Mouse (Mus musculus) intestine, embryonic 15.5 days (tissue): ENCODE data around the gene Kcnab2. TPM values are rescaled to one million over a fixed set of nuclear protein-coding genes. Genes with fewer than 3 reads are reported as not detected.

Experiments
- ATAC-seq: fragments of 200-750 bp; cut with Nextera tagmentation; 2 replicates; pipeline ENCODE4 v1.8.0; 2017; ENCODE audit warnings: moderate TSS enrichment, moderate library complexity
- H3K27ac ChIP-seq: fragments of 300-500 bp; sonication (generic); 2 replicates; pipeline ENCODE4 v1.5.1; 2015; ENCODE audit warnings: mild to moderate bottlenecking, inconsistent platforms
- H3K27me3 ChIP-seq: fragments of 300-500 bp; sonication (generic); replicated peaks from 2 replicates; pipeline ENCODE4 v1.6.1; 2015; ENCODE audit warnings: inconsistent platforms
- H3K36me3 ChIP-seq: fragments of 300-500 bp; sonication (generic); 2 replicates; pipeline ENCODE4 v1.6.1; 2015; ENCODE audit warnings: inconsistent platforms
- H3K4me1 ChIP-seq: fragments of 300-500 bp; sonication (generic); replicated peaks from 2 replicates; pipeline ENCODE4 v1.6.1; 2015; ENCODE audit warnings: inconsistent platforms
- H3K4me2 ChIP-seq: fragments of 300-500 bp; sonication (generic); replicated peaks from 2 replicates; pipeline ENCODE4 v1.6.1; 2015; ENCODE audit warnings: mild to moderate bottlenecking, inconsistent platforms
- H3K4me3 ChIP-seq: fragments of 300-500 bp; sonication (generic); replicated peaks from 2 replicates; pipeline ENCODE4 v1.5.1; 2015; ENCODE audit warnings: inconsistent platforms
- H3K9ac ChIP-seq: fragments of 300-500 bp; sonication (generic); 2 replicates; pipeline ENCODE4 v1.6.1; 2015; ENCODE audit warnings: inconsistent platforms
- H3K9me3 ChIP-seq: fragments of 300-500 bp; sonication (generic); 2 replicates; pipeline ENCODE4 v1.6.1; 2016; ENCODE audit warnings: inconsistent platforms
- WGBS: fragments of 180-500 bp; shearing (Covaris S2); methylation state at CpG from one replicate; pipeline ENCODE4 v1.1.7; 2015; 5-methylcytosine and 5-hydroxymethylcytosine counted together
- polyA plus RNA-seq: library from polyadenylated mRNA; unstranded; fragments of >200 nt; fragmentation: Nextera tagmentation; extraction: Ambion mirVana; gene quantifications from 2 replicates; pipeline ENCODE4 v1.2.1, GENCODE M21; 2015

Kcnab2 gene
- polyA plus RNA-seq, 1 experiment from 2014 or later = 3.8 TPM

GRCm38 (mm10) chr4:152412524-152413080 lies 65.1 kb downstream of the Kcnab2 start:
- Histone ChIP-seq H3K4me1 (no peaks in the 10 kb centered on the region), H3K9me3 (no peaks in the 10 kb centered on the region), H3K4me3 (no peak overlapping the region), H3K4me2 (no peak overlapping the region), H3K36me3 (no peaks in the 10 kb centered on the region), H3K9ac (no peak overlapping the region), H3K27ac (no peak overlapping the region), H3K27me3 (no peaks in the 10 kb centered on the region)
- no peak for ATAC-seq
- WGBS = 91% methylated on average over 3 of the region's 3 CpGs

- Histone ChIP-seq H3K36me3 (no peaks in the 10 kb centered on the region), H3K9me3 (no peaks in the 10 kb centered on the region), H3K9ac (no peak overlapping the region), H3K4me3 (no peak overlapping the region), H3K27ac (no peak overlapping the region), H3K4me2 (no peak overlapping the region), H3K27me3 (no peaks in the 10 kb centered on the region), H3K4me1 (no peaks in the 10 kb centered on the region)
- ATAC-seq = no peak
- WGBS = 73% methylated on average over 13 of the region's 13 CpGs
Measured at GRCm38 (mm10) chr4:152410961-152411360, 66.7 kb downstream of the Kcnab2 start.

GRCm38 (mm10) chr4:152406531-152406930 lies 71.1 kb downstream of the Kcnab2 start:
- no peaks in the 10 kb centered on the region for H3K27me3 ChIP-seq
- no peaks in the 10 kb centered on the region for H3K9me3 ChIP-seq
- WGBS = 75% methylated on average over 8 of the region's 8 CpGs
- no peak overlapping the region for H3K4me2 ChIP-seq
- H3K36me3 ChIP-seq = no peaks in the 10 kb centered on the region
- no peak overlapping the region for H3K9ac ChIP-seq
- ATAC-seq = no peak
- H3K4me3 ChIP-seq = no peak overlapping the region
- H3K27ac ChIP-seq = no peak overlapping the region
- H3K4me1 ChIP-seq = no peaks in the 10 kb centered on the region

- no peak overlapping the region for H3K4me2 ChIP-seq
- H3K27me3 ChIP-seq = no peaks in the 10 kb centered on the region
- no peak overlapping the region for H3K9ac ChIP-seq
- H3K27ac ChIP-seq = no peak overlapping the region
- no peak overlapping the region for H3K4me3 ChIP-seq
- H3K36me3 ChIP-seq = no peaks in the 10 kb centered on the region
- no peaks in the 10 kb centered on the region for H3K4me1 ChIP-seq
- WGBS = 72% methylated on average over 7 of the region's 7 CpGs
- H3K9me3 ChIP-seq = no peaks in the 10 kb centered on the region
- no peak for ATAC-seq
Measured at GRCm38 (mm10) chr4:152405671-152406201, 71.9 kb downstream of the Kcnab2 start.

GRCm38 (mm10) chr4:152405143-152405542 lies 72.5 kb downstream of the Kcnab2 start:
- no peak overlapping the region for H3K9ac ChIP-seq
- 71% methylated on average over 6 of the region's 6 CpGs for WGBS
- H3K9me3 ChIP-seq = no peaks in the 10 kb centered on the region
- H3K27ac ChIP-seq = no peak overlapping the region
- H3K4me3 ChIP-seq = no peak overlapping the region
- no peaks in the 10 kb centered on the region for H3K27me3 ChIP-seq
- no peak overlapping the region for H3K4me2 ChIP-seq
- no peaks in the 10 kb centered on the region for H3K4me1 ChIP-seq
- no peaks in the 10 kb centered on the region for H3K36me3 ChIP-seq
- no peak for ATAC-seq

- no peak overlapping the region for H3K4me3 ChIP-seq
- H3K27me3 ChIP-seq = no peaks in the 10 kb centered on the region
- H3K9ac ChIP-seq = no peak overlapping the region
- WGBS = 79% methylated on average over 3 of the region's 3 CpGs
- no peaks in the 10 kb centered on the region for H3K4me1 ChIP-seq
- H3K4me2 ChIP-seq = no peak overlapping the region
- H3K27ac ChIP-seq = no peak overlapping the region
- no peak for ATAC-seq
- no peaks in the 10 kb centered on the region for H3K9me3 ChIP-seq
- H3K36me3 ChIP-seq = no peaks in the 10 kb centered on the region
Measured at GRCm38 (mm10) chr4:152398926-152399325, 78.7 kb downstream of the Kcnab2 start.

- ATAC-seq = no peak
- WGBS = 86% methylated on average over 17 of the region's 17 CpGs
- Histone ChIP-seq H3K4me3 (no peak overlapping the region), H3K4me2 (no peak overlapping the region), H3K9ac (no peak overlapping the region), H3K9me3 (no peaks in the 10 kb centered on the region), H3K27ac (no peak overlapping the region), H3K36me3 (no peaks in the 10 kb centered on the region), H3K27me3 (no peaks in the 10 kb centered on the region), H3K4me1 (no peaks in the 10 kb centered on the region)
Measured at GRCm38 (mm10) chr4:152392627-152393026, 85.0 kb downstream of the Kcnab2 start.

GRCm38 (mm10) chr4:152392192-152392591 lies 85.5 kb downstream of the Kcnab2 start:
- Histone ChIP-seq H3K4me3 (no peak overlapping the region), H3K27me3 (no peaks in the 10 kb centered on the region), H3K27ac (no peak overlapping the region), H3K9ac (no peak overlapping the region), H3K36me3 (no peaks in the 10 kb centered on the region), H3K4me1 (no peaks in the 10 kb centered on the region), H3K4me2 (no peak overlapping the region), H3K9me3 (no peaks in the 10 kb centered on the region)
- WGBS = 82% methylated on average over 5 of the region's 5 CpGs
- ATAC-seq = no peak

- H3K27me3 ChIP-seq = no peaks in the 10 kb centered on the region
- ATAC-seq = no peak
- H3K9me3 ChIP-seq = no peaks in the 10 kb centered on the region
- H3K4me1 ChIP-seq = no peaks in the 10 kb centered on the region
- H3K4me3 ChIP-seq = no peak overlapping the region
- 65% methylated on average over 16 of the region's 16 CpGs for whole genome bisulfite sequencing
- no peaks in the 10 kb centered on the region for H3K36me3 ChIP-seq
- no peak overlapping the region for H3K9ac ChIP-seq
- H3K27ac ChIP-seq = no peak overlapping the region
- no peak overlapping the region for H3K4me2 ChIP-seq
Measured at GRCm38 (mm10) chr4:152385644-152386043, 92.0 kb downstream of the Kcnab2 start.

GRCm38 (mm10) chr4:152382528-152383252 lies 95.0 kb downstream of the Kcnab2 start:
- Histone ChIP-seq H3K27ac (no peak overlapping the region), H3K9ac (no peak overlapping the region), H3K9me3 (no peaks in the 10 kb centered on the region), H3K27me3 (no peaks in the 10 kb centered on the region), H3K4me1 (no peaks in the 10 kb centered on the region), H3K4me2 (no peak overlapping the region), H3K4me3 (no peak overlapping the region), H3K36me3 (no peaks in the 10 kb centered on the region)
- ATAC-seq = no peak
- 86% methylated on average over 17 of the region's 17 CpGs for WGBS

GRCm38 (mm10) chr4:152365228-152365627 lies 112.4 kb downstream of the Kcnab2 start:
- no peak overlapping the region for H3K4me2 ChIP-seq
- H3K4me3 ChIP-seq = no peak overlapping the region
- no peaks in the 10 kb centered on the region for H3K36me3 ChIP-seq
- no peak overlapping the region for H3K9ac ChIP-seq
- H3K9me3 ChIP-seq = no peaks in the 10 kb centered on the region
- peaks cover 9% of the 10 kb centered on the region; the same call in 1 of the 2 replicates for H3K27me3 ChIP-seq
- H3K4me1 ChIP-seq = peaks cover 10% of the 10 kb centered on the region
- WGBS = 72% methylated on average over 7 of the region's 7 CpGs
- no peak for ATAC-seq
- H3K27ac ChIP-seq = no peak overlapping the region

GRCm38 (mm10) chr4:152362180-152362579 lies 115.5 kb downstream of the Kcnab2 start:
- Histone ChIP-seq H3K4me2 (no peak overlapping the region), H3K36me3 (no peaks in the 10 kb centered on the region), H3K4me3 (no peak overlapping the region), H3K9ac (no peak overlapping the region), H3K9me3 (no peaks in the 10 kb centered on the region), H3K27ac (no peak overlapping the region), H3K4me1 (peaks cover 10% of the 10 kb centered on the region), H3K27me3 (peaks cover 17% of the 10 kb centered on the region; the same call in 1 of the 2 replicates)
- WGBS = 64% methylated on average over 9 of the region's 9 CpGs
- 0 out of 2 replicates have a peak, but pooled peaks have one; percentile 24 for ATAC-seq

GRCm38 (mm10) chr4:152360855-152361254 lies 116.8 kb downstream of the Kcnab2 start:
- Histone ChIP-seq H3K27me3 (peaks cover 17% of the 10 kb centered on the region; the same call in 1 of the 2 replicates), H3K9ac (no peak overlapping the region), H3K9me3 (no peaks in the 10 kb centered on the region), H3K4me1 (peaks cover 10% of the 10 kb centered on the region), H3K27ac (no peak overlapping the region), H3K4me2 (peak overlapping the region; percentile 50), H3K36me3 (no peaks in the 10 kb centered on the region), H3K4me3 (0 out of 2 replicates have a peak overlapping the region, but pooled peaks have one; percentile 9)
- WGBS = 2% methylated on average over 24 of the region's 24 CpGs
- peak; percentile 75 for ATAC-seq
